Mouse (Mus musculus) ES-E14 (cell line): ENCODE results near the gene Il13. TPM values are rescaled to one million over a fixed set of nuclear protein-coding genes. Genes with fewer than 3 reads are reported as not detected.
A peak's percentile ranks its signal among the peaks of the same experiment; 100 is the strongest.

ENCODE experiments used
- DNase-seq: peaks from one replicate; pipeline ENCODE4 v3.0.0-alpha.2; 2013; ENCODE audit warnings: low read depth, low spot score
- H3K27ac ChIP-seq: 2 replicates; pipeline ENCODE4 v1.5.1; 2012; ENCODE audit warnings: low read depth, mild to moderate bottlenecking, low read length, moderate library complexity, mixed read lengths; ENCODE audit not compliant: poor library complexity, insufficient read depth, severe bottlenecking
- H3K36me3 ChIP-seq: 2 replicates; pipeline ENCODE4 v1.6.1; 2012; ENCODE audit warnings: mild to moderate bottlenecking, low read length, moderate library complexity, mixed read lengths; ENCODE audit not compliant: control insufficient read depth, poor library complexity, insufficient read depth, severe bottlenecking
- H3K4me1 ChIP-seq, 2 experiments: fragments of 150-350 bp in 1 of 2; sonication (generic) in 1 of 2; 2 replicates each; pipeline ENCODE4 v1.6.1; 2012; ENCODE audit warnings: low read length in 2 of 2, mild to moderate bottlenecking in 1 of 2, mixed read lengths in 1 of 2; ENCODE audit not compliant: control insufficient read depth in 2 of 2, insufficient read depth in 2 of 2, poor library complexity in 1 of 2
- H3K4me3 ChIP-seq, 2 experiments: fragments of 150-350 bp in 1 of 2; sonication (generic) in 1 of 2; 2 replicates each; pipeline ENCODE4 v1.5.1; 2012; ENCODE audit warnings: low read length in 2 of 2, low read depth in 1 of 2, mild to moderate bottlenecking in 1 of 2, mixed read lengths in 1 of 2; ENCODE audit not compliant: insufficient read depth in 1 of 2, poor library complexity in 1 of 2, severe bottlenecking in 1 of 2
- H3K9ac ChIP-seq: 2 replicates; pipeline ENCODE4 v1.6.1; 2012; ENCODE audit warnings: low read depth, mild to moderate bottlenecking, low read length, mixed read lengths; ENCODE audit not compliant: poor library complexity, insufficient read depth, severe bottlenecking
- H3K9me3 ChIP-seq: fragments of 150-350 bp; sonication (generic); 2 replicates; pipeline ENCODE4 v1.6.1; 2012; ENCODE audit warnings: low read depth, mild to moderate bottlenecking, low read length; ENCODE audit not compliant: control insufficient read depth, insufficient read depth
- CHD2 ChIP-seq: IDR thresholded peaks from 2 replicates; pipeline ENCODE4 v1.6.1; 2014; ENCODE audit warnings: mild to moderate bottlenecking, low read depth, low read length, inconsistent platforms
- HCFC1 ChIP-seq: IDR thresholded peaks from 2 replicates; pipeline ENCODE4 v1.6.1; 2012; ENCODE audit warnings: low read length, inconsistent platforms, borderline replicate concordance; ENCODE audit not compliant: insufficient read depth
- MAFK ChIP-seq: IDR thresholded peaks from 2 replicates; pipeline ENCODE4 v1.6.1; 2014; ENCODE audit warnings: mild to moderate bottlenecking, low read depth, low read length, inconsistent platforms; ENCODE audit not compliant: insufficient read depth
- ZC3H11A ChIP-seq: IDR thresholded peaks from 2 replicates; pipeline ENCODE4 v1.6.1; 2012; ENCODE audit warnings: low read depth, mild to moderate bottlenecking, inconsistent platforms, low read length, borderline replicate concordance
- ZNF384 ChIP-seq: IDR thresholded peaks from 2 replicates; pipeline ENCODE4 v1.6.1; 2012; ENCODE audit warnings: low read depth, low read length, inconsistent platforms
- in situ Hi-C, 2 experiments: fragments of 600-800 bp; cut with MboI; formaldehyde crosslinking; loops; one replicate each; pipeline ENCODE4 v1.15.1; 2025; ENCODE audit warnings: low sequenced_read_pairs in 2 of 2, inconsistent platforms in 1 of 2; ENCODE audit not compliant: unreplicated experiment in 2 of 2
- total RNA-seq: library from RNA; depleted of rRNA; stranded (reverse); fragments of 300-350 nt; gene quantifications from 2 replicates; pipeline ENCODE4 v1.2.3, GENCODE M21; 2012

The Il13 gene
- total RNA-seq, 1 experiment = not detected

DNA sequence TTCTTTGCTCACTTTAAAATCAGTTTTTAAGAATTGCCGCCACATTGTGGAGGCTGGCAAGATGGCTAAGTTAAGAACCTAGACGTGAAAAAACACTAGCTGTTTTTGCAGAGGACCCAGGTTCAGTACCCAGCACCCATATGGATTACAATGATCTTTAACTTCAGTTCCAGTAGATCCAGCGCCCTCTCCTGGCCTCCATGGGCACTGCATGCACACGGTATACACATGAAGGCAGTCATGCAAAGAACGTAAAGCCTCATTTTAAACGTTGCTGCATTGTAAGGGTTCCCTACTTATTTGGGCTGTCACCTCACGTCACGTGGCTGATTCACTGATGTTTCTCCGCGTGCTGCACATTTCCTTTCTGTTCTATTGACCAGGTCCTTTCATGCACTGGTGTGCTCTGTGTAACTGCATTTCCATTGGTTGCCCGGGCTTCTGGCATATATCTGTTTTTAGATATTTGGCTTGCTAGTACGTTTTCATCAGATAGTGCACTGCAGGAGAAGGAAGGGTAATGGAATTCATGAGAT is 8.3 kb upstream of the Il13 start:
- H3K27ac ChIP-seq = no peak overlapping the region
- in situ Hi-C loops = no loop called here
- peak; percentile 25 for DNase-seq
- no peak overlapping the region for H3K4me3 ChIP-seq
- no peak overlapping the region for H3K9ac ChIP-seq
- H3K36me3 ChIP-seq = no peaks in the 10 kb centered on the region
- H3K9me3 ChIP-seq = no peaks in the 10 kb centered on the region
- H3K4me1 ChIP-seq = peaks cover 0 to 3% of the 10 kb centered on the region in 2 experiments; a peak in 1 of 4 replicates
- no peak for TF ChIP-seq MAFK
- TF ChIP-seq HCFC1 = no peak
- no peak for TF ChIP-seq ZC3H11A
- TF ChIP-seq CHD2 = no peak
- no peak for TF ChIP-seq ZNF384

DNA sequence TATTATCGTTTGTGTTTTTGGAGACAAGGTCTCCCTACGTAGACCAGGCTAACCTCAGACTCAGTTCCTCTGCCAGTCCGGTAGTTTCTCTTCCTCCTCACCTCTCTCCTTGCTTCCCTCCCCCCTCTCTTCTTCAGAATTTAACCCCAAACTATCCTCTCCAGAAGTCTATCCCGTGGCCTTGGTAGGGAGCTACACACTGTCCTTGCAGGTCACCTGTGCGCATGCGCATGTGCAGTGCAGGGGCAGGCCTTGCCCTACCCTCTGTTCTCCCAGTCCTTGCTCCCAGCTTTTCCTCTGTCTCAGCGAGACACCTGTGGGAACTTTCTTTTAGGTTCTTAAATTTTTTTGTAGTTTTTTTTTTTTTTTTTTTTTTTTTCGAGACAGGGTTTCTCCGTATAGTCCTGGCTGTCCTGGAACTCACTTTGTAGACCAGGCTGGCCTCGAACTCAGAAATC is 3.3 kb upstream of the Il13 start:
- TF ChIP-seq HCFC1 (no peak), MAFK (no peak), ZNF384 (no peak; the same call in 1 of the 2 replicates), CHD2 (no peak), ZC3H11A (no peak)
- in situ Hi-C loops = no loop called here
- Histone ChIP-seq H3K9me3 (no peaks in the 10 kb centered on the region), H3K36me3 (no peaks in the 10 kb centered on the region), H3K4me1 (peaks cover 0 to 13% of the 10 kb centered on the region in 2 experiments; a peak in 1 of 4 replicates), H3K4me3 (no peak overlapping the region), H3K27ac (no peak overlapping the region), H3K9ac (no peak overlapping the region)
- no peak for DNase-seq

DNA sequence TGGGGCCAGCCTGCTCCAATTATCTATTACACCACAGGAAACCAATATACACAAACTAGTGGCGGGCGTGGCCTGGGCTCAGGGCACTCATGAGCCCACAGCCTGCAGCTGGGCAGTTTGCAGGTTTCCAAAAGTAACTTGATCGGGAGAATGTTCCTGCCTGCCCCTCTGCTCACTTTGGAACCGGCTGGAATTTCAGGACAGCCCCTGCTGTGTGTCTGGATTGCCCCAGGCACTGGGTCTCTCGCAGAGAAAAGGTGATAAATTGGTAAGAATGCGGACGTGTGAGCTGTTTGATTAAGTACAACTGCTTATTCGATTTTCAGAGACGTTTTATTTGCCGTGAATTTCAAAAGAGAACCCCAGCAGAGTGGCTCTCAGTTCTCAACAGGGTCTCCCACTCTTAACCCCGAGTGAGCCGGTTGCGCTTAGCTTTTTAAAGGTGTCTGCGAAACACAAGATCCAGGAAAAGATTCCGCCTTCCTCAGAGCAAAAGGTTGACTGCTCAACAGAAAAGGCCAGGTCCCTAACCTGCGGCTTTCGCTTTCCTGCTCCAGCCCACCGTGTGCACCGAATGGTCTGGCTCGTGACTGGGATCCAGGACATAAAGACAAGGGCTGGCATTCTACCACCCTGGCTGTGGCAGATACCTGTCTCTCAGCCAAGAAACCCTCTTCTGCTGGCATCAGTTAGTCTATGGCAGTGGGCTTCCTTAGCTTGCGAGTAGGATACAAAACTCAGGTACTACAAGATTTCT is 2.7 kb upstream of the Il13 start:
- no peaks in the 10 kb centered on the region for H3K9me3 ChIP-seq
- TF ChIP-seq MAFK (no peak), HCFC1 (no peak), CHD2 (no peak), ZNF384 (no peak), ZC3H11A (no peak)
- no peak overlapping the region for H3K4me3 ChIP-seq
- peaks cover 0 to 14% of the 10 kb centered on the region in 2 experiments; a peak in 1 of 4 replicates for H3K4me1 ChIP-seq
- in situ Hi-C loops = no loop called here
- H3K36me3 ChIP-seq = no peaks in the 10 kb centered on the region
- peak; percentile 48 for DNase-seq
- no peak overlapping the region for H3K9ac ChIP-seq
- no peak overlapping the region for H3K27ac ChIP-seq

DNA sequence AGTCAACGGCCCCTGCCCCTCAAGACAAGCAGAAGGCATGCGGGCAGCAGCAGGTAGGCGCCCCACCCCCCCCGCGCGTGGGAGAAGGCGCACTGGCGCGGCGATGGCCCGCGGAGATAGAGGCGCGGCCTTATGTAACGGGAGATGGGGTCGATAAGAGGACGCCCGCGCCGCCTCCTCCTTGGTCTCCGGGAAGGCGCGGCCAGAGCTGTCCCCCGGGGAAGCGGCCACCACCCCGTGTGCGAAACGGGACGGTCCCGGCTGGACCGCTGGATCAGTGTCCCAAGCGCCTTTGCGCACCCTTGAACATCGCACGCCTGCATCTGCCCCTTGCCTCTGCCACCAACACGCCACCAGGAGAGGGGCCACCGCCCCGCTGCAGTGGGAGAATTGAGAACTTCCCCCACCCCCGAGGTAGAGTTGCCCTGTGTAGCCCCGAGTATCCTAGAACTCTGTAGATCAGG is 1.7 kb upstream of the Il13 start:
- Histone ChIP-seq H3K9me3 (no peaks in the 10 kb centered on the region), H3K4me3 (peak overlapping the region; percentile 30 to 41; a peak in 3 of 4 replicates), H3K9ac (peak overlapping the region; percentile 45; the same call in 1 of the 2 replicates), H3K36me3 (no peaks in the 10 kb centered on the region), H3K4me1 (peaks cover 0 to 13% of the 10 kb centered on the region in 2 experiments; a peak in 1 of 4 replicates), H3K27ac (no peak overlapping the region)
- no peak for DNase-seq
- no peak for TF ChIP-seq HCFC1
- in situ Hi-C loops = no loop called here
